Mouse (Mus musculus) limb, embryonic 13.5 days (tissue): ENCODE measurements at regions not wholly inside any gene's neighbourhood (a gene's known extent, or its start where the extent isn't known, plus 50 kb on each side); places are given as distances from the start of the nearest gene placed in this dataset.
"Not testable (repeated sequence)": the region's sequence is repeated elsewhere in the genome, so short reads cannot be mapped to it uniquely, and the experiment has no call there.

Experiments used
- ATAC-seq: fragments of 200-750 bp; cut with Nextera tagmentation; 2 replicates; pipeline ENCODE4 v1.8.0; 2017; ENCODE audit warnings: low read depth, moderate number of reproducible peaks, moderate TSS enrichment; ENCODE audit not compliant: low FRiP score
- H3K27ac ChIP-seq: fragments of 300-500 bp; sonication (generic); 2 replicates; pipeline ENCODE4 v1.5.1; 2015; ENCODE audit warnings: inconsistent platforms, mild to moderate bottlenecking, moderate library complexity
- H3K27me3 ChIP-seq: fragments of 300-500 bp; sonication (generic); 2 replicates; pipeline ENCODE4 v1.6.1; 2015; ENCODE audit warnings: mild to moderate bottlenecking, inconsistent platforms
- H3K36me3 ChIP-seq: fragments of 300-500 bp; sonication (generic); 2 replicates; pipeline ENCODE4 v1.6.1; 2015; ENCODE audit warnings: inconsistent platforms, mild to moderate bottlenecking, moderate library complexity
- H3K4me1 ChIP-seq: fragments of 300-500 bp; sonication (generic); 2 replicates; pipeline ENCODE4 v1.6.1; 2015; ENCODE audit warnings: inconsistent platforms
- H3K4me2 ChIP-seq: fragments of 300-500 bp; sonication (generic); replicated peaks from 2 replicates; pipeline ENCODE4 v1.6.1; 2015; ENCODE audit warnings: inconsistent platforms, mild to moderate bottlenecking, moderate library complexity
- H3K4me3 ChIP-seq: fragments of 300-500 bp; sonication (generic); 2 replicates; pipeline ENCODE4 v1.5.1; 2015; ENCODE audit warnings: moderate library complexity, mild to moderate bottlenecking, inconsistent platforms
- H3K9ac ChIP-seq: fragments of 300-500 bp; sonication (generic); 2 replicates; pipeline ENCODE4 v1.6.1; 2015; ENCODE audit warnings: mild to moderate bottlenecking, inconsistent platforms
- H3K9me3 ChIP-seq: fragments of 300-500 bp; sonication (generic); 2 replicates; pipeline ENCODE4 v1.6.1; 2016; ENCODE audit warnings: inconsistent platforms
- WGBS: fragments of 180-500 bp; shearing (Covaris S2); methylation state at CpG from one replicate; pipeline ENCODE4 v1.1.7; 2015; 5-methylcytosine and 5-hydroxymethylcytosine counted together

DNA sequence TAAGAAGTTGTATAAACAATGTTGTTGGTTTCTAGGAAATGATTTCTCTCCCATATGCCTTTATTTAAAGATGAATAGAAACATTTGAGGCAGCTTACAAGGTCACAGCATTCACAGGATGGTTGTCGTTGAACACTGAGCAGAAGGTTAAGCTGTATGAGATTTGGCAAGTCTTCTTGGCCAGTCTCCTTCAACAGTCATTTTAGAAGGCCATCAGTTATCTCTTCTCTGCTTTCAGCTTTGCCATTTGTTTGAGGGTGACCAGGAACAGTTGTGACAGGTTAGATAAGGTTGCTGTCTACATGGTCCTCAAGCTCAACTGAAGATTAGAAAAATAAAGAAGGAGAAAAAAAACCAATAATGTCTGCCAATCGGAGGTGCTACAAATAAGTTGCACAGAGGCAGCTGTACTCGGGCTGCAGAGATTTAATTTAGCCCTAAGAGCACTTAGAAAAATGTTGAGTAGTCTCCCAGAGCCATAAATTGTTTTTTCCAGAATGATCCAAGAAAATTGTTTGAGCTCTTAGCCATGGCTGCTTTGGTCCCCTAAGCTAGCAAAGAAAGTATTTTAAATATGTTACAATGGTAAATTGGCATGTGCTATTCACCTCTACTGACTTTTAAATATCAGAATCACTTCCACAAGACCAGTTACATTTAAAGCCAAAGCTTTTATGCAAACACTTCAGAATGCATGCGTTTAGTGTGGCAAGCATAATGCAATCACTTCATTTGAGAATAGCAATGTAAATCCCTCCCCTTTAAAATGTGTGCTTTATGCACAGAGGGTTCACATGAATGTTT lies 1025.6 kb downstream of the Diaph3 start:
- Histone ChIP-seq H3K27ac (no peak overlapping the region), H3K27me3 (no peaks in the 10 kb centered on the region), H3K9ac (no peak overlapping the region), H3K4me1 (no peaks in the 10 kb centered on the region), H3K36me3 (no peaks in the 10 kb centered on the region), H3K9me3 (no peaks in the 10 kb centered on the region), H3K4me2 (no peak overlapping the region), H3K4me3 (no peak overlapping the region)
- 67% methylated on average over 4 of the region's 4 CpGs for WGBS
- ATAC-seq: no peak

DNA sequence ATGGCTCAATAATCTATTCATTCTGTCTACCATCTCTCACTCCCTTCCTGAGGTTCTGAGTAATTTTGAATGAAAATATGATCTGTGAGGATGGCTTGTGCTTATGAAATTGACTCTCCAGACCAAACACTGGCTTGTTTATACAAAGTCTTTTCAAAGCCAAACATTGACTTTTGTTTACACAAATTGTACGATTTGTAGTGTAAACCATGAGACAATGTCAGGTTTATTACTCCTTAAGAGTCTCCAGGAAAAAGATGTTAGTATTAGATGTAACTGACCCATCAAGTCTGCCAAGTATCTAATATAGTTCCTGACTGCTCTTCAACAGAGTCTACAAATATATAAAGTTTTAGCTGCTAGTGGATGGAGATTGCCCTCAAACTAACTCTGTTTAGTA lies 1039.5 kb downstream of the Diaph3 start:
- Histone ChIP-seq H3K9ac (no peak overlapping the region), H3K4me2 (no peak overlapping the region), H3K27me3 (no peaks in the 10 kb centered on the region), H3K4me1 (no peaks in the 10 kb centered on the region), H3K27ac (no peak overlapping the region), H3K4me3 (no peak overlapping the region), H3K36me3 (no peaks in the 10 kb centered on the region), H3K9me3 (no peaks in the 10 kb centered on the region)
- 64% methylated on average over 1 of the region's 1 CpGs for WGBS
- ATAC-seq: no peak

DNA sequence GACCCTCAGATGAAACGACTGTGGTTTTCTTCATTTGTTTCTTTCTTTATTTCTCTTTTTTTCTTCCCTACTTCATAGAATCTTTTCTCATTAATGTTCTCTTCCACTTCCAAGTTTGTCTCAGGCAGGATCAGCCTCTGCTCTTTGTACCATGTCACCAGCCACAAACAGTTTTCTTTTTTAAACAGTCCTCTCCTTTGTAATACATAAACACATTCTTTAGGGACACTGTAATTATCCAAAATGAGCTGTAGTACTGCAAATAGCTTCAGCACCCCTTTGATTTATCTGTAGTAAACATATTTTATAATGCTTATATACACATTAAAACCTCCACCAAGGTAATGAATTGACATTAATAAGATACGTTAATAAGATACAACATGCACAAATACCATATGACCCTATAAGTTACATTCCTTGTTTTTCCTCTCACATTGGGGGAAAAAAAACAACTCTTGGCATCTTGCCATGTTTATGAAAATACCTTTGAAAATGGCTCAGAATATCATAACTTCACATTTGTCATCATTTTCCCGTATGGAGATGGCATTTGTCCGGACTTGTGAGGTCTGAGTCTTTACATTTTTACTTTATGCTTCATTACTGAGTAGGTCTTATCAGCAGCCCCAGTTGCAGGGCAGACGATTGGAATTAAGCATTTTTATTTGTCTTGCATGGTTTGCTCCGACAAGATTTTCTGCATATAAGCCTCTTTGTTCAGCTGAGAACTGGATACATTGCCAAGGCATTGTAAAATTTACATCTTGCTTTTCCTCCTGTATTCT lies 1070.5 kb downstream of the Diaph3 start:
- Histone ChIP-seq H3K36me3 (no peaks in the 10 kb centered on the region), H3K9me3 (no peaks in the 10 kb centered on the region), H3K27ac (no peak overlapping the region), H3K9ac (no peak overlapping the region), H3K4me1 (no peaks in the 10 kb centered on the region), H3K27me3 (no peaks in the 10 kb centered on the region), H3K4me3 (no peak overlapping the region), H3K4me2 (no peak overlapping the region)
- no peak for ATAC-seq
- WGBS: 57% methylated on average over 6 of the region's 6 CpGs

DNA sequence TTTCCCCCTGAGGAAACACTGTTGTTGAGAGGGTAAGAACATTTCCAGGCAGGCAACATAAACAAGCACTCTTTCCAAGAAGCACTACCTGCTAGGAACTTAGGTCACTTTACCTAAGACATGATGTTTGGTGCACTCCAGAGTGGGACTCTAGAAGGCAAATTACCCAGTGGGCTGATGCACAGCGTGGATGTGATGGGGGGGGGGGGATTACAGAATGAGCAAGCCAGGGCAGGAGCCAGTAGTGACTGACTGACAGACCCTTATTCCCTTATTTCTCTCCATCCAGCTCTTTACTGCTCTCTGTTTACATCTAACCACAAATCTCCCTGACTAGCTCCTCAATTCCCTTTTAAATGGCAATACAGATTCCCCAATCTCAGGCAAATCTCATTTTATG lies 1071.7 kb downstream of the Diaph3 start:
- Histone ChIP-seq H3K9ac (no peak overlapping the region), H3K27me3 (no peaks in the 10 kb centered on the region), H3K27ac (no peak overlapping the region), H3K9me3 (no peaks in the 10 kb centered on the region), H3K4me3 (no peak overlapping the region), H3K36me3 (no peaks in the 10 kb centered on the region), H3K4me1 (no peaks in the 10 kb centered on the region), H3K4me2 (no peak overlapping the region)
- WGBS: 38% methylated on average over 1 of the region's 1 CpGs
- ATAC-seq: no peak

DNA sequence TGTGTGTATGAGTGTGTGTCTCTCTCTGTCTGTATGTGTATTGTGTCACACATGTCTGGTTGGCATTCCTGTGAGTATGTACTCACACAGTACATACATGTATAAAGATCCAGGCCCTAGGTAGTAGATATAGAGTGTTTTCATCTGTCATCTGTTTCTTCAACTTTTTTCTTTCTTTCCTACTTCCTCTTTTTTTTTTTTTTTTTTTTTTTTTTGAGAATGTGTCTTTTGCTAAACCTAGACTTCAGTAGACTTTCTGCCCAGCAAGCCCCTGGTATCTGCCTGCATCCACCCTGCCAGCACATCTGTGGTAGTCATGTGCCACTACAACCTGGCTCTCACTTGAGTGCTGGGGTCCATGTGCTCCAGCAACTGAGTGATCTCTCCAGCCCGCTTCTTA lies 1073.3 kb downstream of the Diaph3 start:
- Histone ChIP-seq H3K9ac (no peak overlapping the region), H3K27me3 (no peaks in the 10 kb centered on the region), H3K36me3 (no peaks in the 10 kb centered on the region), H3K9me3 (no peaks in the 10 kb centered on the region), H3K4me3 (no peak overlapping the region), H3K4me2 (no peak overlapping the region), H3K27ac (no peak overlapping the region), H3K4me1 (no peaks in the 10 kb centered on the region)
- WGBS: 88% methylated on average over 1 of the region's 1 CpGs
- ATAC-seq: no peak

DNA sequence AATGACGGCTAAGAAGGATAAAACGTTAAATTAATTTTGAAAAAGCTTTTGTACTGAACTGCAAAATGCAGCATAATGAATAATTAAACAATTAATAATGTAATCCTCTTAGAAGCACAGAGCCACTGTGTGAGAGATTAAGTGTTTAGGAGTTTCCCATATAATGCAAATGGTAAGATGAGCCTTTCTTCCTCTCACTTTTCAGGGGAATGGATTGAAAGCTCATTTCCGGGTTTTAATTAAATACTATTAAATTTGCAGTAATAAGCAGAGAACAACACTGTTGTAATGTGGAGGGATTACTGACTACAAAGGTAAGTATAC lies 1077.5 kb downstream of the Diaph3 start:
- Histone ChIP-seq H3K27me3 (no peaks in the 10 kb centered on the region), H3K36me3 (no peaks in the 10 kb centered on the region), H3K9me3 (no peaks in the 10 kb centered on the region), H3K4me1 (no peaks in the 10 kb centered on the region), H3K4me2 (no peak overlapping the region), H3K9ac (no peak overlapping the region), H3K27ac (no peak overlapping the region), H3K4me3 (no peak overlapping the region)
- no peak for ATAC-seq
- 88% methylated on average over 3 of the region's 3 CpGs for WGBS

DNA sequence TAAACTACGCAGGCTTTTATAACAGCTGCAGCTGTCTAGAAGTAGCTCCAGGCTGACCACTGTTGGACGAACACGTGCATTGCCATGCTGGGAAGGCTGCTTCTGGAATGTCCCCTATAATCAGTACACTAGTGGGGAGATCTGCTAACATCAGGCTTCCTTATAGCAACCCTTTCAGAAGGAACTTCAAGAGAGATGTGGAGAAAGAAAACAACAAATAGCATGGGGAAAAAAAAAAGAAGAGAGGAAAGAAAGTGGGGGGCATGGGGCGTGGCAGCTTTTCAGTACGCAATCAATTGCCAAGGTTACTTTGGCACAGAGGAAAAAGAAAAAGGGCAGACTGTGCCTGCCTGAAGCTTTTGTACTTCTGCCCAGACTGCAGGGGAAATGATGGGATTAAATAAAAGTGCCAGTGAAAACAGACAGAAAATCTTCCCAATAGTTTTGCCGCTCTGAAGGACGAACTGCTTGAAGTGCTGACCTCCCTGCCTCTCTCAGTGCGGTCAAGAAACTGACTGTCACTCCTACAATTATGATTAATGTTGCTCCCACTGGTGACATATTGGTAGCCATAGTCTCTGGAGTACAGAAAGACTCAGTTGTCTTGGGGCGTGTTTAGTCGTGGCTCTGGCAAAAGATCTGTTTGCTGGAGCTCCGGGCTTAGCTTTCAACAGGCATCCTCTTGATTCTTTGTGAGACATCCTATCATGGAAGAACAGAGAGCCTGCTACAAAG lies 1078.0 kb downstream of the Diaph3 start:
- H3K9ac ChIP-seq: no peak overlapping the region
- ATAC-seq: no peak; the same call in 1 of the 2 replicates

DNA sequence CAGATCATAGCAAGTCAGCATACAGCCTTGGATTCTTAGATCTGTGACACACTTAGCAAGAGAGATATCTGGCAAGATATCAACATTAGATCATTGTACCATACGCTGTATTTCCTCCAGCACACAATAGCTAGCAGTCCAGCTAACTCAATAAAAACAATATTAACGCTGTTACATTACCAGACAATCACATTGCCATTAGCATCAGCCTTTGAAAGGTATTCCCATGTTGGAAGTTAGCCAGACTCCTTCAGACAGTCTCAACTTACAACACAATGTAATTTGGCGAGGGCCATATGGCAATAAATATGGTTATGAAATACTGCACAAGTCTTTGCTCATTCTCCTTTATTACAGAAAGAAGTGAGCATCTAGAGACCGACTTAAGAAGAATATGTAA lies 1084.0 kb downstream of the Diaph3 start:
- ATAC-seq: peak; percentile 67

More for the DNA sequence above, 1078.0 kb downstream of the Diaph3 start:
- Histone ChIP-seq H3K27me3 (no peaks in the 10 kb centered on the region), H3K9me3 (no peaks in the 10 kb centered on the region), H3K4me2 (no peak overlapping the region), H3K4me3 (no peak overlapping the region), H3K4me1 (no peaks in the 10 kb centered on the region), H3K36me3 (no peaks in the 10 kb centered on the region), H3K27ac (no peak overlapping the region)
- WGBS: 67% methylated on average over 11 of the region's 11 CpGs

DNA sequence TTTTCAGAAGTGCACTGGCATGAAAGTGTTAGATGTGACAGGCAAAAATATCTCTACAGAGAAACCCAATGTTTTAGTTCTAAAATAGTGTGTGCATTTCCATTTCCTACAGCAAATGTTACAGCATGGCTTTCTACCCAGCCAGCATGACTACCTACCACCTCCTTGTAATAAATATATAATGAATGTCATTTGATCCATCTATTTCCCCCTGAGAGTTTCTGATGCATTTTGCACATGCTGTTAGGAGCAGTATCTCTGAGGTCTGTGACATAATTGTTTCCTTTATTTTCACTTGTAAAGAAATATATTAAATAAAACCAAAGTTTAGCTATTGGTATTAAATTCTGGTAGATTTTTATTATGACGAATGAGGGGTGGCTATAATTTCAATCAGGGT lies 1086.4 kb downstream of the Diaph3 start:
- Histone ChIP-seq H3K9ac (no peak overlapping the region), H3K36me3 (no peaks in the 10 kb centered on the region), H3K27ac (peak overlapping the region; percentile 10; the same call in 1 of the 2 replicates), H3K4me2 (no peak overlapping the region), H3K4me3 (no peak overlapping the region), H3K9me3 (no peaks in the 10 kb centered on the region), H3K4me1 (peaks cover 13% of the 10 kb centered on the region), H3K27me3 (no peaks in the 10 kb centered on the region)
- 0 out of 2 replicates have a peak, but pooled peaks have one; percentile 72 for ATAC-seq
- 44% methylated on average over 1 of the region's 1 CpGs for WGBS

More for the DNA sequence above, 1084.0 kb downstream of the Diaph3 start:
- H3K36me3 ChIP-seq: no peaks in the 10 kb centered on the region
- H3K9me3 ChIP-seq: no peaks in the 10 kb centered on the region
- H3K4me2 ChIP-seq: no peak overlapping the region
- 36% methylated on average over 4 of the region's 4 CpGs for WGBS
- H3K9ac ChIP-seq: no peak overlapping the region
- H3K27me3 ChIP-seq: no peaks in the 10 kb centered on the region
- no peak overlapping the region for H3K4me3 ChIP-seq
- no peak overlapping the region for H3K27ac ChIP-seq
- peaks cover 13% of the 10 kb centered on the region for H3K4me1 ChIP-seq

DNA sequence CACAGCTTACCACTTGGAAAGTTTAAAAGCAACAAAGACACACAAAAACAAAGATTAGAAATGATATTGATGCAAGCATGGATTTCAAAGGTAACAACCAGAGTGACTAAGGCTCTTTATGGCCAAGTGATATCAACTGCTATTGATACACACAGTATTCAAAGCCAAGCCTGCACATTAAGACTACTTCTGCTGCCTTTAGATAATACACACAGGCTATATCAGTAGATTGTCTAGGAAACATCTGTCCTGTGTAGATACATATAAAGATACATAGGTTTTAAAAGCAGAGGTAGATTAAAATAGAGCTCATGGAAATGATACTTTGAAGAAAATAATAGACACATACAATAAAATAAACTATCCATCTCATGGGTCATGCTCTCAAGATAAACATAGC lies 1111.6 kb downstream of the Diaph3 start:
- Histone ChIP-seq H3K4me1 (no peaks in the 10 kb centered on the region), H3K27me3 (no peaks in the 10 kb centered on the region), H3K27ac (no peak overlapping the region), H3K4me2 (no peak overlapping the region), H3K9me3 (no peaks in the 10 kb centered on the region), H3K9ac (no peak overlapping the region), H3K36me3 (no peaks in the 10 kb centered on the region), H3K4me3 (no peak overlapping the region)
- ATAC-seq: no peak

DNA sequence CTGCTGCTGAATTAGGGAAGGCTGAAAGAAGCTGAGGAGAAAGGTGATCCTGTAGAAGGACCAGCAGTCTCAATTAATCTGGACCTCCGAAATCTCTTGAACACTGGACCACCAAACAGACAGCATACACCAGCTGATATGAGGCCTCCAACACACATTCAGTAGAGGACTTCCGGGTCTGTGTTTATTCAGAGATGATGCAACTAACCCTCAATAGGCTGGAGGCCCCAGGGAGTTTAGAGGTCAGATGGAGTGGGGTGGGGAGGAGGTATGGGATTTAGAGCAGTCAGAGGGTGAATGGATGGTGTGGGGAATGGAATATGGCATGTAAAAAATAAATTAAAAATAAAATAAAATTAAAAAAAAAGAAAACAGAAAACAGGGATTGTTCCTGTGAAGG lies 1123.4 kb downstream of the Diaph3 start:
- not testable (repeated sequence) for H3K4me3 ChIP-seq, H3K36me3 ChIP-seq, H3K4me1 ChIP-seq, H3K9me3 ChIP-seq, H3K27me3 ChIP-seq, ATAC-seq, H3K4me2 ChIP-seq, H3K9ac ChIP-seq, H3K27ac ChIP-seq
- WGBS: 83% methylated on average over 2 of the region's 2 CpGs
